Mouse (Mus musculus) ES-Bruce4 (cell line): ENCODE results near the gene Eya2.

Experiments used
- CTCF ChIP-seq: IDR thresholded peaks from one replicate; pipeline ENCODE4 v1.8.1; 2011; ENCODE audit warnings: low read depth, low read length
- EP300 ChIP-seq: IDR thresholded peaks from 2 replicates; pipeline ENCODE4 v1.6.1; 2011; ENCODE audit warnings: low read depth, low read length; ENCODE audit not compliant: insufficient read depth
- POLR2A ChIP-seq: IDR thresholded peaks from one replicate; pipeline ENCODE4 v1.8.1; 2011; ENCODE audit warnings: low read length; ENCODE audit not compliant: insufficient read depth

GRCm38 (mm10) chr2:165716688-165717087 lies 121.9 kb downstream of the Eya2 start:
- TF ChIP-seq CTCF (peak; percentile 90), POLR2A (no peak), EP300 (no peak)
